In the genomic region with DNA sequence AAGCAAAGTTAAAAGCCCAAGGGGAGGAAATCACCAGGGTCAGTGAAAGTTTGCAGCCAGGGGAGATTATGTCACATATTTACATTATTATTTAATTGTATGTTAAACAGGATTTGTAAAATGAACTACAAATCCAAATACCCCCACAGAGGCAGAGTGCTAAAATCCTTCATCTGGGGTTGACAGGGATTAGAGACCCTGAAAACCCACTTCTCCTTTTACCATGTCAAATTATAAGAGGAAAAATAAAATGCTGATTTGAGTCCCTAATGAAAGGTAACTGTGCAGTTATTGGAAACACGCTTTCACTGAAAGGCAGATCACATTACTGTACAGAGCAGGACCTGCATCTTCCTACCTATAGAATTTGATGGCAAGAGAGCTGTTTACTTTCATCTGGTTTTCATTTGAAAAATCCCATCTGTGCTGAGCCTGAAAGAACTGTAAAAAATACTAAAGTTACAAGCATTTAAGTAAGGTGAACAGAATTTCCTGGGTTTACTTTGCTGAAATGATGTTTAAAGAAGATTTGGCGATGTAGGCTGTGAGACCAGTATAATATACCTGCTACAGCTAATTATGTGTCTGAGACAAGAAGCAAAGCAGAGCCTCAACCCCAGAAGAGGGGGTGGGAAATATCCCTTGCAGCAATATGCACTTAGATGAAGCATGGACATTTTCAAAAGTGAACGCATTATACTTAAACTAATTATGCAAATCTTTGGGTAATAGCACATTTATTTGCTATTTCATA, we compare ENCODE assay signal across 17 mouse cellular contexts.
"Had no signal": no experiment of that assay in that cellular context is flagged by ENCODE, and none has a peak within 500 bp of the region (broad histone marks: within the 10 kb centered on the region; RNA-seq: fewer than 3 reads in every experiment).

No protein-coding gene starts in this region.

- H3K4me3 ChIP-seq: liver, embryonic 15.5 days; midbrain, embryonic 10.5 days; myocyte; neural tube, embryonic 15.5 days had no signal

- DNase-seq: kidney, adult 2 months; kidney, postnatal 36 days; left cerebral cortex, postnatal 4 days; lung, adult 2 months; lung, postnatal 36 days; midbrain, embryonic 14.5 days; right cerebral cortex, postnatal 4 days; spleen, adult 18-20 months; thymus, adult 18-20 months; thymus, postnatal 25 days had no signal

- H3K27me3 ChIP-seq: liver, embryonic 15.5 days; neural tube, embryonic 15.5 days had no signal

- H3K27ac ChIP-seq: kidney, postnatal 0 days; liver, embryonic 15.5 days; midbrain, embryonic 10.5 days; neural tube, embryonic 15.5 days had no signal

- H3K9ac ChIP-seq: liver, embryonic 15.5 days; neural tube, embryonic 15.5 days had no signal

- H3K4me1 ChIP-seq: liver, embryonic 15.5 days; midbrain, embryonic 10.5 days; neural tube, embryonic 15.5 days had no signal

- H3K4me2 ChIP-seq: liver, embryonic 11.5 days; liver, embryonic 15.5 days; neural tube, embryonic 15.5 days had no signal

- H3K9me3 ChIP-seq: liver, embryonic 15.5 days; midbrain, embryonic 10.5 days; neural tube, embryonic 15.5 days had no signal

- ATAC-seq: lung, postnatal 0 days had no signal

- H3K36me3 ChIP-seq: liver, embryonic 15.5 days; midbrain, embryonic 10.5 days; neural tube, embryonic 15.5 days had no signal
